Mouse (Mus musculus): ENCODE measurements around the gene 4930402K13Rik. TPM values are rescaled to one million over a fixed set of nuclear protein-coding genes. Genes with fewer than 3 reads are reported as not detected.

4930402K13Rik gene
- polyA plus RNA-seq, 1 experiment: not detected

GRCm38 (mm10) chrX:9128317-9128831 lies 24.0 kb downstream of the 4930402K13Rik start:
- DNase-seq (ENCODE audit: low read depth in 1 of 2, low spot score in 2 of 2): no peak
- WGBS: 35% methylated on average over 7 of the region's 7 CpGs
- H3K27ac ChIP-seq (ENCODE audit: insufficient read depth, low read length): no peak overlapping the region
- no peaks in the 10 kb centered on the region for H3K4me1 ChIP-seq (ENCODE audit: control insufficient read depth, insufficient read depth, insufficient read length)
- no peak overlapping the region for H3K4me3 ChIP-seq (ENCODE audit: extremely low read depth, insufficient read depth, insufficient read length)
- no peaks in the 10 kb centered on the region for H3K36me3 ChIP-seq (ENCODE audit: control insufficient read depth, insufficient read depth, low read length)
- no peaks in the 10 kb centered on the region for H3K27me3 ChIP-seq (ENCODE audit: control insufficient read depth, insufficient read depth, low read length)
- TF ChIP-seq POLR2A (IDR thresholded peaks at IDR 0.05; ENCODE audit: low read depth, low read length) (no peak), CTCF (IDR thresholded peaks at IDR 0.05; ENCODE audit: extremely low read depth, insufficient read depth, insufficient read length, insufficient replicate concordance) (no peak)

DNA sequence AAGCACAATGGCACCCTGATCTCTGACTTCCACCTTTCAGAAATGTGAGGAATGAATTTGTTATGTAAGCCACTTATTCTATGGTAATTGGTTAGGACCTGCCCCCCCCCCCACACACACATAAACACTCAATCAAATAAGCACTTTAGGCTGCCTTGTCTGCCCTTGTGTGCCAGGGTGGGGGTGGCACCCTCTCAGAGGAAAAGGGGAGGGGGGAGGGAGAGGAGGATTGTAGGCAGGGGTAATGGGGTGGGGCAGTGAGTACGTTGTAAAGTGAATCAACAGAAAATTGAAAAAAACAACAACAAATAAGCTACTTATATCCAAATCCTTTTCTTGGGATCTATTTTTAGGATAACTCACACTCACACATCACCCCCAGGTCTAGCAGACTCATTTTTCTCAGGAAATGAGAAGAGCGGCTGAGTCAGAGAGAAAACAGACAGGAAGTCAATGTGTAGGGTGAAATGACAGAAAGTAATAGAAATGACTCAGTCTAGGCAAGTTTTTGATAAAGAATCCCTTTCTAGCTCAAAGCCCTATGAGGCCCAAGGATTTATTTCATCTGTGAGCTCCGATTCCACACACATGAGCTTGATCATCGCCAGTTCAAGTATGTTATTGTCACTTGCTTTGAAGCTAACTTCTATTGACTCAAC lies 35.1 kb downstream of the 4930402K13Rik start:
- 69% methylated on average over 4 of the region's 4 CpGs for WGBS
- no peak overlapping the region for H3K4me3 ChIP-seq (ENCODE audit: extremely low read depth, insufficient read depth, insufficient read length)
- H3K27me3 ChIP-seq (ENCODE audit: control insufficient read depth, insufficient read depth, low read length): no peaks in the 10 kb centered on the region
- TF ChIP-seq POLR2A (IDR thresholded peaks at IDR 0.05; ENCODE audit: low read depth, low read length) (no peak), CTCF (IDR thresholded peaks at IDR 0.05; ENCODE audit: extremely low read depth, insufficient read depth, insufficient read length, insufficient replicate concordance) (no peak)
- H3K36me3 ChIP-seq (ENCODE audit: control insufficient read depth, insufficient read depth, low read length): no peaks in the 10 kb centered on the region
- DNase-seq (ENCODE audit: low read depth in 1 of 2, low spot score in 2 of 2): no peak
- H3K4me1 ChIP-seq (ENCODE audit: control insufficient read depth, insufficient read depth, insufficient read length): no peaks in the 10 kb centered on the region
- no peak overlapping the region for H3K27ac ChIP-seq (ENCODE audit: insufficient read depth, low read length)

- TF ChIP-seq POLR2A (IDR thresholded peaks at IDR 0.05; ENCODE audit: low read depth, low read length): no peak
- TF ChIP-seq CTCF (IDR thresholded peaks at IDR 0.05; ENCODE audit: extremely low read depth, insufficient read depth, insufficient read length, insufficient replicate concordance): no peak
- no peaks in the 10 kb centered on the region for H3K4me1 ChIP-seq (ENCODE audit: control insufficient read depth, insufficient read depth, insufficient read length)
- 41% methylated on average over 2 of the region's 2 CpGs for WGBS
- H3K4me3 ChIP-seq (ENCODE audit: extremely low read depth, insufficient read depth, insufficient read length): no peak overlapping the region
- H3K36me3 ChIP-seq (ENCODE audit: control insufficient read depth, insufficient read depth, low read length): no peaks in the 10 kb centered on the region
- no peaks in the 10 kb centered on the region for H3K27me3 ChIP-seq (ENCODE audit: control insufficient read depth, insufficient read depth, low read length)
- DNase-seq (ENCODE audit: low read depth in 1 of 2, low spot score in 2 of 2): no peak
- H3K27ac ChIP-seq (ENCODE audit: insufficient read depth, low read length): no peak overlapping the region
These were observed 38.3 kb downstream of the 4930402K13Rik start for GRCm38 (mm10) chrX:9142669-9143068.

Other genes with a start within 250 kb of the 4930402K13Rik start
- gene Gm5751, start 230.3 kb upstream of the 4930402K13Rik start, polyA plus RNA-seq (2012; rRNA removed): not detected in 2 replicates
- 0.99 and 1.5 TPM in 2 replicates for gene B630019K06Rik, start 212.2 kb upstream of the 4930402K13Rik start, polyA plus RNA-seq (2012; rRNA removed)
- not detected in 2 replicates for gene Fthl17b, start 141.6 kb upstream of the 4930402K13Rik start, polyA plus RNA-seq (2012; rRNA removed)
- not detected in 2 replicates for gene Fthl17c, start 128.0 kb upstream of the 4930402K13Rik start, polyA plus RNA-seq (2012; rRNA removed)
- gene Fthl17d, start 117.8 kb upstream of the 4930402K13Rik start, polyA plus RNA-seq (2012; rRNA removed): not detected in 2 replicates
- not detected in 2 replicates for gene Fthl17e, start 71.1 kb upstream of the 4930402K13Rik start, polyA plus RNA-seq (2012; rRNA removed)
- not detected in 2 replicates for gene Fthl17f, start 41.5 kb upstream of the 4930402K13Rik start, polyA plus RNA-seq (2012; rRNA removed)
- 0.15 and 0.34 TPM in 2 replicates for gene Lancl3, start 95.3 kb downstream of the 4930402K13Rik start, polyA plus RNA-seq (2012; rRNA removed)
- gene Gm14862, start 152.3 kb downstream of the 4930402K13Rik start, polyA plus RNA-seq (2012; rRNA removed): 0.09 TPM in 1 of 2 replicates, not detected in the other
- 2.2 and 3.6 TPM in 2 replicates for gene Xk, start 168.2 kb downstream of the 4930402K13Rik start, polyA plus RNA-seq (2012; rRNA removed)
- gene H2al1m, start 179.2 kb downstream of the 4930402K13Rik start, polyA plus RNA-seq (2012; rRNA removed): 0.37 and 0.93 TPM in 2 replicates
- not detected in 2 replicates for gene H2al1k, start 246.1 kb downstream of the 4930402K13Rik start, polyA plus RNA-seq (2012; rRNA removed)

Data from spleen, adult 2 months (tissue).